Mouse (Mus musculus) A20 (cell line): ENCODE data around the gene Borcs6.

ENCODE experiments used
- DNase-seq: peaks from one replicate; pipeline ENCODE4 v3.0.0-alpha.2; 2011; ENCODE audit warnings: low read depth, low spot score

Borcs6 gene

GRCm38 (mm10) chr11:69070590-69071222 is 11.2 kb downstream of the Borcs6 start, which contains the start of gene Tmem107:
Gene Tmem107 (plus strand): TSS chr11:69070806.
- DNase-seq = peak; percentile 98

GRCm38 (mm10) chr11:69071262-69071661 is 11.7 kb downstream of the Borcs6 start:
- no peak for DNase-seq

- no peak for DNase-seq
Measured at GRCm38 (mm10) chr11:69072234-69072633, 12.7 kb downstream of the Borcs6 start.

- DNase-seq = no peak
Measured at GRCm38 (mm10) chr11:69072666-69073064, 13.1 kb downstream of the Borcs6 start.

- DNase-seq = peak; percentile 97
Measured at GRCm38 (mm10) chr11:69073065-69073888, 13.8 kb downstream of the Borcs6 start.

- peak; percentile 33 for DNase-seq
Measured at GRCm38 (mm10) chr11:69073951-69074775, 14.6 kb downstream of the Borcs6 start.

- DNase-seq = no peak
Measured at GRCm38 (mm10) chr11:69074776-69075069, 15.2 kb downstream of the Borcs6 start.

GRCm38 (mm10) chr11:69075764-69076479 is 16.4 kb downstream of the Borcs6 start:
- DNase-seq = peak; percentile 65

- DNase-seq = no peak
Measured at GRCm38 (mm10) chr11:69076572-69076971, 17.1 kb downstream of the Borcs6 start.

GRCm38 (mm10) chr11:69077316-69077715 is 17.8 kb downstream of the Borcs6 start:
- DNase-seq = no peak

GRCm38 (mm10) chr11:69078041-69078440 is 18.5 kb downstream of the Borcs6 start:
- no peak for DNase-seq

GRCm38 (mm10) chr11:69078805-69079438 is 19.4 kb downstream of the Borcs6 start:
- DNase-seq = peak; percentile 86

- DNase-seq = no peak
Measured at GRCm38 (mm10) chr11:69080102-69080854, 20.8 kb downstream of the Borcs6 start.

- no peak for DNase-seq
Measured at GRCm38 (mm10) chr11:69080855-69081222, 21.3 kb downstream of the Borcs6 start.

- DNase-seq = no peak
Measured at GRCm38 (mm10) chr11:69081613-69082012, 22.1 kb downstream of the Borcs6 start.

GRCm38 (mm10) chr11:69085608-69086007 is 26.1 kb downstream of the Borcs6 start:
- DNase-seq = no peak

- no peak for DNase-seq
Measured at GRCm38 (mm10) chr11:69086390-69086789, 26.9 kb downstream of the Borcs6 start.

- no peak for DNase-seq
Measured at GRCm38 (mm10) chr11:69087082-69087481, 27.6 kb downstream of the Borcs6 start.

- no peak for DNase-seq
Measured at GRCm38 (mm10) chr11:69087597-69087996, 28.1 kb downstream of the Borcs6 start.

GRCm38 (mm10) chr11:69088103-69088855 is 28.8 kb downstream of the Borcs6 start, which contains the start of gene Vamp2:
Gene Vamp2 (plus strand): TSS chr11:69088490.
- DNase-seq = peak; percentile 90
